Mouse (Mus musculus): ENCODE data around the gene Oas1g. TPM values are rescaled to one million over a fixed set of nuclear protein-coding genes. Genes with fewer than 3 reads are reported as not detected.
"Not testable (repeated sequence)": the region's sequence is repeated elsewhere in the genome, so short reads cannot be mapped to it uniquely, and the experiment has no call there.

The Oas1g gene
- polyA plus RNA-seq, 1 experiment from 2014 or later: 0.04 TPM

DNA sequence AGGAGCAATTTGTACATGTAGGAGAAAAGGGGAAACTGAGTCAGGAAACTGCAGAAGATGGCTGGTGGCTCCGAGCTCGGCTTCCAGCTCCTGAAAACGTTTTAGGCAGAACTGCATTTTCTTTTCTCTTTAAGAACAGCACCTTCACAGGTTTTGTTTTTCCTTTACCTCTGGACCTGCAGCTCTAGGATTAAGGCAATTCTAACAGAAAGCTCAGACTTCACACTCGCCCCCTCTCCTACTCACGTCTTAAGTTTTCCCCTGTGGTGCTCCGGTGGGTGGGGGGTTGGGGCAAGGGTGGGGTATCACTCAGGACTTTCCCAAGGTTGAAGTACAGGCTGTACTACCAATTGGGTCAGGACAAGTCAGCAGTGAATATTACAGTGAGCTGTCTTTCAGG is 418 bp upstream of the Oas1g start:
- TF ChIP-seq CTCF (IDR thresholded peaks at IDR 0.05): no peak
- CTCF ChIA-PET: no interaction called here
- POLR2A ChIA-PET: no interaction called here
- DNase-seq (ENCODE audit: low read depth, low spot score) (no peak), ATAC-seq (no peak)
- in situ Hi-C loops (cut with MboI; ENCODE audit: low pct_unique_long_range_greater_than_20kb): no loop called here
- no peaks in the 10 kb centered on the region for H3K27me3 ChIP-seq

- in situ Hi-C loops (cut with MboI; ENCODE audit: low pct_unique_long_range_greater_than_20kb); H3K27me3 ChIP-seq; CTCF ChIA-PET; DNase-seq (ENCODE audit: low read depth, low spot score); ATAC-seq; POLR2A ChIA-PET: not testable (repeated sequence)
Observed at GRCm38 (mm10) chr5:120881681-120882080, 5.7 kb downstream of the Oas1g start.

DNA sequence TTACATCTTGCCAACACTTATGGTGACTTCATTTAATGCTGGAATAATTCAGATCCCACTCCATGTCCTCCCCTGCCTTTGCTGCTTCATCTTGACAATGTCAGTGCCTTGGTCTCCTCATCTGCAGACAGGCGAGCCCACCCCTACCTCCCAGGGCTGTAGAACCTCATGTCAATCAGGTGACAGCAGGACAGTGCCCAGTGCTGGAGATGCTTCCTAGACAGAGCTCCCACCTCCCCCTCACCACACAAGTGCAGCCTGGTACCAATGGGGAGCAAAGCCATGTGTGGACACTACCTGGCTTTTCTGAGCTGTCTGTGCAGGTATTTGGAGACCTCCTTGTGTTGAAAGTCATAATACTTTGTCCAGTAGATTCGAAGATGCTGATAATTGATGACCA is 8.6 kb downstream of the Oas1g start:
- ATAC-seq; DNase-seq (ENCODE audit: low read depth, low spot score); POLR2A ChIA-PET; in situ Hi-C loops (cut with MboI; ENCODE audit: low pct_unique_long_range_greater_than_20kb); H3K27me3 ChIP-seq; CTCF ChIA-PET: not testable (repeated sequence)

GRCm38 (mm10) chr5:120877407-120877806 is 10.0 kb downstream of the Oas1g start:
- ATAC-seq; CTCF ChIA-PET; POLR2A ChIA-PET; H3K27me3 ChIP-seq; DNase-seq (ENCODE audit: low read depth, low spot score); in situ Hi-C loops (cut with MboI; ENCODE audit: low pct_unique_long_range_greater_than_20kb): not testable (repeated sequence)

DNA sequence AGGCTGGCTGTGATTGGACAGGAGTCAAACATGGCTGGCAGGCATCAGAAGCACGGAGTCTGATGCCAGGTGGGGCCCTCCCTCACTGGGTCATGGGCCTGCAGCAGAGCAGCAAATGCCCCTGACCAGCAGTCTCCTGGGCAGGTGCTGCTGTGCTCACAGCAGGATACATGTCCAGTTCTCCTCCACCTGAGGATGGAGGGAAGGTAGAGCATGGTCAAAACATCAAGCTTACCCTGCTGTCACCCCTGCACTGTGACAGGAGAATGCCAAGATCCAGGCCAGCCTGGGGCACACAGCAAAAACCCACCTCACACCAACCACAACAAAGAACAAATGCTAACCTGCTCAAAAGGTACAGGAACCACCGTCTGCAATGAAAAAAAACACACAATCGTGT is 10.6 kb downstream of the Oas1g start:
- DNase-seq (ENCODE audit: low read depth, low spot score); in situ Hi-C loops (cut with MboI; ENCODE audit: low pct_unique_long_range_greater_than_20kb); H3K27me3 ChIP-seq; CTCF ChIA-PET; ATAC-seq; POLR2A ChIA-PET: not testable (repeated sequence)

DNA sequence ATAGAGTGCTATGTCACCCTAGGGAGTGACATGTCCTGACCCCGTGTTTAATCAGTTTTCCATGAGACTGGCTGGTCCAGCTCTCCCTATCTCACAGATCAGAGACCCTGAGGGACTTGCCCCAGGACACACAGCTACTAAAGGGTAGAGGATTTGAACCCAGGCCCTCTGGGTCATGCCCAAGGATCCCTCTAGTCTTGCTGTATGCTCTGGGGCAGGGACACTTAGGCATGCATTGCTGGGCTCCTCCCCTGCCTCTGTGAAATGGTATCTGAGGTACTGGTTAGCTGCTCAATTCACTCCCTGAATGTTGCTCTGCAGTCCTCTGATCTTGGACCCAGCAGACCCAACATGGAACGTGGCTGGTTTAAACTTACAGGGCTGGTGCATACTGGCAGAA is 15.9 kb downstream of the Oas1g start:
- in situ Hi-C loops (cut with MboI; ENCODE audit: low pct_unique_long_range_greater_than_20kb): no loop called here
- ATAC-seq (no peak), DNase-seq (ENCODE audit: low read depth, low spot score) (no peak)
- no peaks in the 10 kb centered on the region for H3K27me3 ChIP-seq
- ChIA-PET POLR2A (no interaction called here), CTCF (no interaction called here)
- TF ChIP-seq CTCF (IDR thresholded peaks at IDR 0.05): no peak

GRCm38 (mm10) chr5:120870782-120871181 is 16.6 kb downstream of the Oas1g start:
- no peaks in the 10 kb centered on the region for H3K27me3 ChIP-seq
- CTCF ChIA-PET: no interaction called here
- DNase-seq (ENCODE audit: low read depth, low spot score) (no peak), ATAC-seq (no peak)
- in situ Hi-C loops (cut with MboI; ENCODE audit: low pct_unique_long_range_greater_than_20kb): no loop called here
- POLR2A ChIA-PET: no interaction called here
- no peak for TF ChIP-seq CTCF (IDR thresholded peaks at IDR 0.05)

GRCm38 (mm10) chr5:120870081-120870480 is 17.3 kb downstream of the Oas1g start:
- ATAC-seq: no peak
- in situ Hi-C loops (cut with MboI; ENCODE audit: low pct_unique_long_range_greater_than_20kb): no loop called here
- H3K27me3 ChIP-seq: no peaks in the 10 kb centered on the region
- TF ChIP-seq CTCF (IDR thresholded peaks at IDR 0.05): no peak
- ChIA-PET POLR2A (no interaction called here), CTCF (no interaction called here)
- no peak for DNase-seq (ENCODE audit: low read depth, low spot score)

- no peak for DNase-seq (ENCODE audit: low read depth, low spot score)
- CTCF ChIA-PET: no interaction called here
- in situ Hi-C loops (cut with MboI; ENCODE audit: low pct_unique_long_range_greater_than_20kb): no loop called here
- POLR2A ChIA-PET: no interaction called here
- TF ChIP-seq CTCF (IDR thresholded peaks at IDR 0.05): no peak
- no peaks in the 10 kb centered on the region for H3K27me3 ChIP-seq
- ATAC-seq: no peak
Observed at GRCm38 (mm10) chr5:120869436-120870015, 17.9 kb downstream of the Oas1g start.

- TF ChIP-seq CTCF (IDR thresholded peaks at IDR 0.05): no peak
- H3K27me3 ChIP-seq: peaks cover 8% of the 10 kb centered on the region
- no peak for ATAC-seq
- POLR2A ChIA-PET: no interaction called here
- in situ Hi-C loops (cut with MboI; ENCODE audit: low pct_unique_long_range_greater_than_20kb): no loop called here
- no peak for DNase-seq (ENCODE audit: low read depth, low spot score)
- CTCF ChIA-PET: no interaction called here
Observed at GRCm38 (mm10) chr5:120865336-120865860, 22.0 kb downstream of the Oas1g start.

GRCm38 (mm10) chr5:120861121-120861520 is 26.3 kb downstream of the Oas1g start, which contains the start of gene Oas1h:
Gene Oas1h (plus strand): TSS chr5:120861421.
- DNase-seq (ENCODE audit: low read depth, low spot score) (no peak), ATAC-seq (no peak)
- no peak for TF ChIP-seq CTCF (IDR thresholded peaks at IDR 0.05)
- peaks cover 8% of the 10 kb centered on the region for H3K27me3 ChIP-seq
- ChIA-PET POLR2A (no interaction called here), CTCF (no interaction called here)
- in situ Hi-C loops (cut with MboI; ENCODE audit: low pct_unique_long_range_greater_than_20kb): no loop called here

- ATAC-seq: no peak
- no peak for DNase-seq (ENCODE audit: low read depth, low spot score)
- peaks cover 8% of the 10 kb centered on the region for H3K27me3 ChIP-seq
- in situ Hi-C loops (cut with MboI; ENCODE audit: low pct_unique_long_range_greater_than_20kb): no loop called here
- CTCF ChIA-PET: no interaction called here
- POLR2A ChIA-PET: interaction anchor here (0.7 kb wide), 1 partner anchor 1161 kb away, joined by 3 read pairs; no protein-coding TSS in a partner anchor
- TF ChIP-seq CTCF (IDR thresholded peaks at IDR 0.05): no peak
Observed at GRCm38 (mm10) chr5:120859241-120859640, 28.2 kb downstream of the Oas1g start.

Measured in Patski (cell line).